8 mouse cellular contexts compared by ENCODE assay signal in the genomic region with DNA sequence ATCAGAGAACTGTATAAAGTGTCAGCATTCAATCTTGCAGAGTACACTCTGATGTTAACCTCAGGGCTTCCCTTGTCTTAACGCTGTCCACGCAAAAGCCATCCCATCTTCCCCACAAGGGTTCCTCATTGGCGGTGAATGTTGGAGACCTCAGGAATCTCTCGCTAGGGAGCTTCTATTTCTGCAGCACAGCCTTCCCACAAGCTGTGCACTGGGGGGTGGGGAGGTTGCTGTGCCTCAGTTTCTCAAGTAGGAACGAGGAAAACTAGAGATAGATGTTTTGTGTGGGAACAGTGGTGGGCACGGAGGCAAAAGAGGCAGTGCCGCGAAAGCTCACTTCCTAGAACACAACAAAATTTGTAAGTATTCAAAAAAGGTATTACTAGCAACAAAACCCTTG. TPM values are rescaled to one million over a fixed set of nuclear protein-coding genes. Genes with fewer than 3 reads are reported as not detected.
DNase-seq lines count a peak whose midpoint lies in the region; ATAC-seq lines count a peak whose summit lies in the region.

Gene Pxdn, plus strand, starts transcription at position 301 of the 400 bp plus-strand sequence.

- no peak for DNase-seq in kidney, adult 18-20 months
- DNase-seq in adrenal gland, postnatal 36 days, result no peak
- no peak for DNase-seq in left cerebral cortex, postnatal 4 days
- DNase-seq in T-cell, adult 2 months (ENCODE audit: low spot score), result no peak
- no peak for DNase-seq in adipocyte (ENCODE audit: low spot score)

- no peak for ATAC-seq in kidney, embryonic 16.5 days (ENCODE audit: low FRiP score, low TSS enrichment)
- no peak for ATAC-seq in heart, embryonic 14.5 days (ENCODE audit: insufficient number of reproducible peaks, insufficient read depth, low FRiP score, low read depth)
- ATAC-seq in stomach, embryonic 15.5 days (ENCODE audit: insufficient read depth, low FRiP score, low read depth), result no peak

- H3K9ac ChIP-seq in kidney, embryonic 16.5 days (replicated peaks; ENCODE audit: low read length), result peak within 1 kb of the TSS; percentile 90
- H3K9ac ChIP-seq in heart, embryonic 14.5 days (ENCODE audit: low read length), result peak within 1 kb of the TSS; percentile 95
- peak within 1 kb of the TSS; percentile 72 for H3K9ac ChIP-seq in stomach, embryonic 15.5 days

- 36% methylated on average over 8 of the region's 8 CpGs for WGBS in kidney, embryonic 16.5 days
- WGBS in heart, embryonic 14.5 days, result 52% methylated on average over 8 of the region's 8 CpGs
- WGBS in stomach, embryonic 15.5 days, result 43% methylated on average over 8 of the region's 8 CpGs

- H3K4me2 ChIP-seq in kidney, embryonic 16.5 days (replicated peaks; ENCODE audit: low read depth, low read length), result peak within 1 kb of the TSS; percentile 64
- peak within 1 kb of the TSS; percentile 73 for H3K4me2 ChIP-seq in heart, embryonic 14.5 days (ENCODE audit: low read length)
- H3K4me2 ChIP-seq in stomach, embryonic 15.5 days, result peak within 1 kb of the TSS; percentile 73

- peak within 1 kb of the TSS; percentile 88 for H3K27ac ChIP-seq in kidney, embryonic 16.5 days (ENCODE audit: low read length)
- peak within 1 kb of the TSS; percentile 60 to 91 for H3K27ac ChIP-seq in heart, embryonic 14.5 days (replicated peaks in 1 of 2; ENCODE audit: control insufficient read depth in 1 of 2, insufficient read depth in 1 of 2, low read depth in 2 of 2, low read length in 2 of 2)
- peak within 1 kb of the TSS; percentile 94 for H3K27ac ChIP-seq in stomach, embryonic 15.5 days

- H3K27me3 ChIP-seq in kidney, embryonic 16.5 days (ENCODE audit: insufficient read depth, low read length), result no peaks in the 10 kb centered on the region
- no peaks in the 10 kb centered on the region for H3K27me3 ChIP-seq in heart, embryonic 14.5 days (ENCODE audit: control insufficient read depth, insufficient read depth, low read length)
- no peaks in the 10 kb centered on the region for H3K27me3 ChIP-seq in stomach, embryonic 15.5 days (replicated peaks)

- H3K9me3 ChIP-seq in kidney, embryonic 16.5 days (ENCODE audit: low read length), result no peaks in the 10 kb centered on the region
- no peaks in the 10 kb centered on the region for H3K9me3 ChIP-seq in heart, embryonic 14.5 days (ENCODE audit: control insufficient read depth, low read length)
- H3K9me3 ChIP-seq in stomach, embryonic 15.5 days, result no peaks in the 10 kb centered on the region

- intact Hi-C loops in left cerebral cortex, postnatal 4 days (cut with DNase I), result no loop called here

- H3K36me3 ChIP-seq in kidney, embryonic 16.5 days (ENCODE audit: insufficient read depth, low read length), result no peaks in the 10 kb centered on the region
- H3K36me3 ChIP-seq in heart, embryonic 14.5 days (ENCODE audit: control insufficient read depth, insufficient read depth, low read length), result no peaks in the 10 kb centered on the region
- no peaks in the 10 kb centered on the region for H3K36me3 ChIP-seq in stomach, embryonic 15.5 days

- H3K4me3 ChIP-seq in kidney, embryonic 16.5 days (ENCODE audit: low read length), result peak within 1 kb of the TSS; percentile 84
- peak within 1 kb of the TSS; percentile 61 to 87 for H3K4me3 ChIP-seq in heart, embryonic 14.5 days (ENCODE audit: control insufficient read depth in 1 of 2, insufficient read depth in 1 of 2, low read depth in 1 of 2, low read length in 2 of 2)
- peak within 1 kb of the TSS; percentile 77 for H3K4me3 ChIP-seq in stomach, embryonic 15.5 days (replicated peaks)

- H3K4me1 ChIP-seq in kidney, embryonic 16.5 days (ENCODE audit: insufficient read depth, low read length), result peaks cover 17% of the 10 kb centered on the region
- peaks cover 26 to 36% of the 10 kb centered on the region in 2 experiments for H3K4me1 ChIP-seq in heart, embryonic 14.5 days (ENCODE audit: control insufficient read depth in 2 of 2, insufficient read depth in 2 of 2, low read length in 2 of 2)
- H3K4me1 ChIP-seq in stomach, embryonic 15.5 days, result peaks cover 14% of the 10 kb centered on the region

RNA-seq across cellular contexts. Expression of gene Pxdn, which starts in this region (rescaled TPM):
- 105 and 107 TPM in 2 replicates for polyA plus RNA-seq in kidney, embryonic 16.5 days (2015; fragmentation: Nextera tagmentation; extraction: Ambion mirVana)
- total RNA-seq in adrenal gland, postnatal 36 days (2021), result 10 to 100 TPM; 51.2 to 68.5 TPM
- 92.0 and 95.4 TPM in 2 replicates for polyA plus RNA-seq in heart, embryonic 14.5 days (2014; fragmentation: Nextera tagmentation; extraction: Ambion mirVana)
- total RNA-seq in left cerebral cortex, postnatal 4 days (2021), result 10 to 100 TPM; 82.6 to 83.3 TPM
- 70.4 and 77.2 TPM in 2 replicates for polyA plus RNA-seq in stomach, embryonic 15.5 days (2015; fragmentation: Nextera tagmentation; extraction: Ambion mirVana)
